Mouse (Mus musculus): Measurements from ENCODE around the gene Grin3b.

The Grin3b gene

GRCm38 (mm10) chr10:79970415-79971182 lies at the start of gene Grin3b:
TSS of gene Grin3b (plus strand) at chr10:79970715.
- DNase-seq (ENCODE audit: low spot score in 2 of 2), result no peak

- DNase-seq (ENCODE audit: low spot score in 2 of 2), result no peak
These were observed 49.5 kb upstream of the Grin3b start, which contains the start of gene R3hdm4 for GRCm38 (mm10) chr10:79920958-79921535. TSS of gene R3hdm4 (minus strand) at chr10:79921208.

- DNase-seq (ENCODE audit: low spot score in 2 of 2), result no peak
These were observed 48.9 kb upstream of the Grin3b start for GRCm38 (mm10) chr10:79921572-79921971.

- peak; percentile 90 to 99 for DNase-seq (ENCODE audit: low spot score in 2 of 2)
These were observed 45.3 kb upstream of the Grin3b start for GRCm38 (mm10) chr10:79924998-79925784.

- DNase-seq (ENCODE audit: low spot score in 2 of 2), result no peak
These were observed 44.6 kb upstream of the Grin3b start for GRCm38 (mm10) chr10:79925785-79926490.

GRCm38 (mm10) chr10:79926491-79927323 lies 43.8 kb upstream of the Grin3b start, which contains the start of gene Arid3a:
TSS of gene Arid3a (plus strand) at chr10:79927043.
- DNase-seq (ENCODE audit: low spot score in 2 of 2), result peak; percentile 69 to 83

- peak in 1 of 2 experiments; percentile 46 for DNase-seq (ENCODE audit: low spot score in 2 of 2)
These were observed 43.0 kb upstream of the Grin3b start for GRCm38 (mm10) chr10:79927324-79928029.

GRCm38 (mm10) chr10:79928030-79928694 lies 42.4 kb upstream of the Grin3b start:
- DNase-seq (ENCODE audit: low spot score in 2 of 2), result no peak

- no peak for DNase-seq (ENCODE audit: low spot score in 2 of 2)
These were observed 41.4 kb upstream of the Grin3b start for GRCm38 (mm10) chr10:79928907-79929701.

GRCm38 (mm10) chr10:79929967-79930825 lies 40.3 kb upstream of the Grin3b start:
- no peak for DNase-seq (ENCODE audit: low spot score in 2 of 2)

- no peak for DNase-seq (ENCODE audit: low spot score in 2 of 2)
These were observed 39.7 kb upstream of the Grin3b start for GRCm38 (mm10) chr10:79930826-79931186.

GRCm38 (mm10) chr10:79931797-79932196 lies 38.7 kb upstream of the Grin3b start:
- no peak for DNase-seq (ENCODE audit: low spot score in 2 of 2)

- DNase-seq (ENCODE audit: low spot score in 2 of 2), result peak in 1 of 2 experiments; percentile 70
These were observed 37.8 kb upstream of the Grin3b start for GRCm38 (mm10) chr10:79932736-79933135.

GRCm38 (mm10) chr10:79933145-79933679 lies 37.3 kb upstream of the Grin3b start:
- no peak for DNase-seq (ENCODE audit: low spot score in 2 of 2)

- DNase-seq (ENCODE audit: low spot score in 2 of 2), result no peak
These were observed 36.7 kb upstream of the Grin3b start for GRCm38 (mm10) chr10:79933861-79934260.

GRCm38 (mm10) chr10:79934272-79934721 lies 36.2 kb upstream of the Grin3b start:
- peak; percentile 67 to 92 for DNase-seq (ENCODE audit: low spot score in 2 of 2)

GRCm38 (mm10) chr10:79934794-79935569 lies 35.5 kb upstream of the Grin3b start:
- no peak for DNase-seq (ENCODE audit: low spot score in 2 of 2)
